Mouse (Mus musculus) cerebellum, adult 2 months (tissue): ENCODE data around the gene Coro1a.

Source experiments
- CTCF ChIP-seq: fragments of 200-500 bp; IDR thresholded peaks from 2 replicates; pipeline ENCODE4 v1.5.1; 2011; ENCODE audit warnings: low read depth, mild to moderate bottlenecking, control low read depth, low read length, moderate library complexity, borderline replicate concordance; ENCODE audit not compliant: insufficient read depth
- POLR2A ChIP-seq: fragments of 200-500 bp; IDR thresholded peaks from 2 replicates; pipeline ENCODE4 v1.6.1; 2011; ENCODE audit warnings: low read length, control low read depth, borderline replicate concordance; ENCODE audit not compliant: insufficient read depth

DNA sequence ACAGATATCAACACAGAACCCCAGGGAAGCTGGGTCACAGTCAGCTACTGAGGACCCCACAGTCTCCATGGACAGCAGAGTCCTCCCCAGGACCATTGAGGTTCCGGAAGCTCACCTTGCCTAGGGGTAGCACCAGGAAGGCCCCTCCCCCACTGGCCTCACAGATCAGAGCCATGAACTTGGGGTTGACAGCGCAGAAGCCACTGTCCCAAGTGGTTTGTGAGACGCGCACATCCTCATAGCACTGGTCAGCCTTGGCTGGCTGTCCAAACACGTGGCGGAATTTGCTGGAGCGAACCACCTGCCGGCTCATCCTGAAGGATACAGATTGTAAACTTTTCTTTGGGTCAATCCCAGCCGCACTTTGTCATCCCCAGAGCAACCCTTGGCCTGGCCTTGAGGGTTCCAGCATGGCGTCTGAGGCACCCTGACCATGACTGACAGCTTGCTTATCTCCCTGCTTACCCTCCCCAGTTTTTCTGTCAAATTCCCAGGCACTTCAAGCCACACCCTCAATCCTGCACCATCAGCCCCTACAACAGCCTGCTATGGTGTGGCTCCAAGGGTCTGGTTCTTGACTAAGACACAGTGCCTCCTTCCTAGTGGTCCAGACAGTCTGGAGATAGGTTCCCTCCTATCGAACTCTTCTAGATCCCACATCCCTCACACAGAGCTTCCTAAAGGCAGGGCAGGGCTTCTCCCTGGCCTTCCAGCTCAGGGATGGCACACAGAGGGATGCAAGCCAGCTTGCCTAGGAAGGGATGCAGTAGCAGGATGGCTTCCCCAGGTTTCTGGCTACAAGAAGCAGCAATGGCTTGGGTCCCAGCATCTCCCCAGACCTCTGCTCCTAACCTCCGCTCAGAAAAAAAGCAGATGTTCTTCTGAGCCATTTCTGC lies 4.5 kb downstream of the Coro1a start:
- no peak for TF ChIP-seq POLR2A
- no peak for TF ChIP-seq CTCF
